Mouse (Mus musculus) ES-Bruce4 (cell line): ENCODE measurements around the gene Slc30a5. TPM values are rescaled to one million over a fixed set of nuclear protein-coding genes. Genes with fewer than 3 reads are reported as not detected.

Experiments
- H3K27ac ChIP-seq: 2 replicates; pipeline ENCODE4 v1.5.1; 2012; ENCODE audit warnings: low read length, inconsistent platforms; ENCODE audit not compliant: insufficient read depth
- H3K27me3 ChIP-seq: 2 replicates; pipeline ENCODE4 v1.6.1; 2012; ENCODE audit warnings: mild to moderate bottlenecking, low read length, inconsistent platforms; ENCODE audit not compliant: control insufficient read depth, poor library complexity, insufficient read depth, severe bottlenecking
- H3K36me3 ChIP-seq: 2 replicates; pipeline ENCODE4 v1.6.1; 2012; ENCODE audit warnings: inconsistent platforms, mild to moderate bottlenecking, low read length, moderate library complexity; ENCODE audit not compliant: control insufficient read depth, poor library complexity, insufficient read depth, severe bottlenecking
- H3K4me1 ChIP-seq: one replicate; pipeline ENCODE4 v1.8.1; 2011; ENCODE audit warnings: low read length; ENCODE audit not compliant: control insufficient read depth, insufficient read depth
- H3K4me3 ChIP-seq: 2 replicates; pipeline ENCODE4 v1.5.1; 2011; ENCODE audit warnings: low read depth, mild to moderate bottlenecking, low read length
- H3K9ac ChIP-seq: 2 replicates; pipeline ENCODE4 v1.6.1; 2012; ENCODE audit warnings: low read depth, mild to moderate bottlenecking, inconsistent platforms; ENCODE audit not compliant: poor library complexity, severe bottlenecking
- H3K9me3 ChIP-seq: replicated peaks from 2 replicates; pipeline ENCODE4 v1.6.1; 2012; ENCODE audit warnings: mild to moderate bottlenecking, low read length, inconsistent platforms; ENCODE audit not compliant: control insufficient read depth, poor library complexity, insufficient read depth, severe bottlenecking
- CTCF ChIP-seq: IDR thresholded peaks from one replicate; pipeline ENCODE4 v1.8.1; 2011; ENCODE audit warnings: low read depth, low read length
- EP300 ChIP-seq: IDR thresholded peaks from 2 replicates; pipeline ENCODE4 v1.6.1; 2011; ENCODE audit warnings: low read depth, low read length; ENCODE audit not compliant: insufficient read depth
- POLR2A ChIP-seq: IDR thresholded peaks from one replicate; pipeline ENCODE4 v1.8.1; 2011; ENCODE audit warnings: low read length; ENCODE audit not compliant: insufficient read depth
- polyA plus RNA-seq: library from polyadenylated mRNA; stranded (reverse); fragments of >200 nt; gene quantifications from 2 replicates; pipeline ENCODE4 v1.2.4, GENCODE M21; 2011; ENCODE audit warnings: low read depth; ENCODE audit not compliant: missing spikeins, insufficient read depth, insufficient read length

Gene Slc30a5
- polyA plus RNA-seq, 1 experiment, result 54.5 TPM

- peak within 1 kb of the TSS; percentile 39; the same call in 1 of the 2 replicates for H3K27ac ChIP-seq
- peak within 1 kb of the TSS; percentile 86 for H3K4me3 ChIP-seq
- TF ChIP-seq POLR2A, result peak; percentile 54
- TF ChIP-seq CTCF, result no peak
- no peak for TF ChIP-seq EP300
- peaks cover 45% of the 10 kb centered on the region for H3K36me3 ChIP-seq
- no peaks in the 10 kb centered on the region for H3K9me3 ChIP-seq
- no peaks in the 10 kb centered on the region for H3K4me1 ChIP-seq
- peak within 1 kb of the TSS; percentile 64 for H3K9ac ChIP-seq
- H3K27me3 ChIP-seq, result no peaks in the 10 kb centered on the region
Measured at GRCm38 (mm10) chr13:100775252-100776055, 57.8 kb downstream of the Slc30a5 start, which contains the start of gene Cenph. TSS of gene Cenph (minus strand) at chr13:100775899.

GRCm38 (mm10) chr13:100774704-100775103, 58.5 kb downstream of the Slc30a5 start:
- no peak overlapping the region for H3K4me3 ChIP-seq
- H3K9ac ChIP-seq, result peak overlapping the region; percentile 64
- no peaks in the 10 kb centered on the region for H3K27me3 ChIP-seq
- no peaks in the 10 kb centered on the region for H3K9me3 ChIP-seq
- H3K4me1 ChIP-seq, result no peaks in the 10 kb centered on the region
- H3K36me3 ChIP-seq, result peaks cover 43% of the 10 kb centered on the region
- no peak overlapping the region for H3K27ac ChIP-seq
- TF ChIP-seq POLR2A (no peak), CTCF (no peak), EP300 (no peak)

- Histone ChIP-seq H3K27ac (no peak overlapping the region), H3K9me3 (no peaks in the 10 kb centered on the region), H3K27me3 (no peaks in the 10 kb centered on the region), H3K4me1 (no peaks in the 10 kb centered on the region), H3K9ac (no peak overlapping the region), H3K36me3 (no peaks in the 10 kb centered on the region; the same call in 1 of the 2 replicates), H3K4me3 (no peak overlapping the region)
- no peak for TF ChIP-seq POLR2A
- TF ChIP-seq EP300, result no peak
- no peak for TF ChIP-seq CTCF
Measured at GRCm38 (mm10) chr13:100755329-100755728, 77.9 kb downstream of the Slc30a5 start.

DNA sequence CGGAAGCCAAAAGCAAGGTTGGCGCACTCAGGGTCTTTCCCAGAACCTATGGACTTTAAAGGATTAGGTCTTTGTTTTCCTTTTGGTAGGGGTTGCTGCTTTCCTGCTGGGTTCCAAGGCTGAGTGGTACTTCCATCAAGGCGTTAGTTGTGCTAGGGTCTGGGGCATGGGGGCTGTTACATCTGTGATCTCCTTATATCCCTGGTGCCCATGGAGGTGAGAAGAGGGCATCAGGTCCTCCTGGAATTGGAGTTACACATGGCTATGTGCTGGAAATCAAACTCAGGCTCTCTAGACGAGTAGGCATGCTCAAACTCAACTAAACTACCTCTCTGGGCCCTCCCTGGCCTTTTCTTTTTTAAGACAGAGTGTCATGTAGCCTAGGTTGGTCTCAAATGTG, 79.0 kb downstream of the Slc30a5 start:
- no peaks in the 10 kb centered on the region for H3K27me3 ChIP-seq
- H3K4me3 ChIP-seq, result no peak overlapping the region
- no peak overlapping the region for H3K27ac ChIP-seq
- TF ChIP-seq POLR2A (no peak), EP300 (no peak), CTCF (no peak)
- no peaks in the 10 kb centered on the region for H3K4me1 ChIP-seq
- H3K36me3 ChIP-seq, result no peaks in the 10 kb centered on the region
- no peak overlapping the region for H3K9ac ChIP-seq
- H3K9me3 ChIP-seq, result no peaks in the 10 kb centered on the region

DNA sequence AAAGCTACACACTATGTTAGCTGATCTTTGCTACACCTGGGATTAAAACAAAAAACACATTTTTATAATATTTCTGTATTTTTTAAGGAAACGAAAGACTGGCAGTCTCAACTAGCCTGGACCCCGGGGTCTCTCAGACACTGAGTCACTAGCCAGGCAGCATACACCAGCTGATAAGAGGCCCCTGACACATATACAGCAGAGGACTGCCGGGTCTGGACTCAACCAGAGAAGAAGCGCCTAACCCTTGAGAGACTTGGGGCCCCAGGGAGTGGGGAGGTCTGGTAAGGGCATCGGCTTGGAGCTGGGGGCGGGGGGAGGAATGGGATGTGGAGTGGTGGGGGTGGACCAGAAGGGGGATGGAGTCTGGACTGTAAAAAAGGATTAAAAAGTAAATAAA, 80.2 kb downstream of the Slc30a5 start:
- H3K27ac ChIP-seq, result no peak overlapping the region
- H3K9ac ChIP-seq, result no peak overlapping the region
- H3K4me1 ChIP-seq, result no peaks in the 10 kb centered on the region
- H3K4me3 ChIP-seq, result no peak overlapping the region
- no peaks in the 10 kb centered on the region for H3K9me3 ChIP-seq
- no peaks in the 10 kb centered on the region for H3K36me3 ChIP-seq
- TF ChIP-seq POLR2A, result no peak
- no peak for TF ChIP-seq CTCF
- TF ChIP-seq EP300, result no peak
- no peaks in the 10 kb centered on the region for H3K27me3 ChIP-seq

Other genes starting within 250 kb of the Slc30a5 start
- gene Marveld2, start 216.5 kb downstream of the Slc30a5 start, polyA plus RNA-seq, result 14.2 and 17.2 TPM in 2 replicates
- 200 and 203 TPM in 2 replicates for gene Ak6, start 182.4 kb downstream of the Slc30a5 start, polyA plus RNA-seq
- gene Rad17, start 182.4 kb downstream of the Slc30a5 start, polyA plus RNA-seq, result 39.7 TPM in 2 replicates
- 13.2 and 17.4 TPM in 2 replicates for gene Taf9, start 181.8 kb downstream of the Slc30a5 start, polyA plus RNA-seq
- 3.6 and 3.8 TPM in 2 replicates for gene Ccdc125, start 163.7 kb downstream of the Slc30a5 start, polyA plus RNA-seq
- 93.2 and 102 TPM in 2 replicates for gene Cdk7, start 102.5 kb downstream of the Slc30a5 start, polyA plus RNA-seq
- gene Mrps36, start 88.8 kb downstream of the Slc30a5 start, polyA plus RNA-seq, result 108 and 110 TPM in 2 replicates
- 52.4 and 58.8 TPM in 2 replicates for gene Cenph, start 57.5 kb downstream of the Slc30a5 start, polyA plus RNA-seq
- gene Ccnb1, start 46.9 kb downstream of the Slc30a5 start, polyA plus RNA-seq, result 632 and 669 TPM in 2 replicates